9 mouse cellular contexts compared by ENCODE assay signal in the genomic region with DNA sequence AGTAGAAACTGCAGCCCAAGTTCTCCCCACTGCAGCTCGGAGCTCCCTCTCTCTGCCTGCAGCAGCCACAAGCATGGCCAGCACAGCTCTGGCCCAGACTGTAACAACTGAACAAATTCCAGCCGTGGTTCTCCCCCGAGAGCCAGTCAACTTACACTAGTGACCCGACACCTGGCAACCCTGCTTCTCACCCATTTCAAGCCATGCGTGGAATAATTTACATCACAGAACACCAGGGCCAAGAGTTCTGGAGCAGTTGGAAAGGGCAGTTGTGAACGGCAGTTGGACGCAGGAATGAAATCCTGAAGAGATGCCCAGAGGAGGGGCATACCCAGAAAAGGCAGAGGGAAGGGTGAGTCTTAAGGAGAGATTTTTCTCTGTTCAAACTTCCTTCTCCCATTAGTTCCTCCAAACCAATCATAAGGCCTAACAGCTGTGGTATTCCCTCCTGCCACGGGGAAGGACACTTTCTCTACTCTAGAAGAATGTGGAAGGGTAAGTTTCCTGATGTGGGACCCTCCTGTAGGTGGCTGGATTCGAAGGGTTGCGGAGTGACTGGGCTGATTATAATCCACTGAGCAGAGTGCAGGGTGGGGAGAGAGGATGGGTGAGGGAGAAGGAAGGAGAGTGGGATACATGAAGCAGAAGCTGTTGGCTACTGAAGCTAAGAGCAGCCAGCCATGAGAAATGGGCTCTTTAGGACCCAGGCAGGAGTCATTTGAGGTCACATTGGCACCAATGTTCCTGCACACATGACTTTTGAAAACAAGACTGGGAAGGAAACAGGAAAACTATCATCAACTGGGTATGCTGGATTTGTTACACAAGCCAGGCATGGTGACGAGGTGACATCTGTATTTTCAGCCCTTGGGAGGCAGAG. TPM values are rescaled to one million over a fixed set of nuclear protein-coding genes. Genes with fewer than 3 reads are reported as not detected.
DNase-seq lines count a peak whose midpoint lies in the region; ATAC-seq lines count a peak whose summit lies in the region.
"Had no signal": no experiment of that assay in that cellular context is flagged by ENCODE, and none has a peak within 500 bp of the region (broad histone marks: within the 10 kb centered on the region; RNA-seq: fewer than 3 reads in every experiment).

No protein-coding gene starts in this region.

- no peak overlapping the region for H3K27ac ChIP-seq in embryonic facial prominence, embryonic 13.5 days
- no peak overlapping the region for H3K27ac ChIP-seq in embryonic facial prominence, embryonic 10.5 days (replicated peaks)
- H3K27ac ChIP-seq in forebrain, embryonic 12.5 days, result no peak overlapping the region
- H3K27ac ChIP-seq: intestine, embryonic 15.5 days had no signal

- intact Hi-C loops in heart, postnatal 14 days (cut with DNase I), result no loop called here
- intact Hi-C loops in left cerebral cortex, postnatal 36 days (cut with DNase I), result no loop called here

- WGBS in embryonic facial prominence, embryonic 13.5 days, result 67% methylated on average over 11 of the region's 11 CpGs
- WGBS in embryonic facial prominence, embryonic 10.5 days, result 80% methylated on average over 11 of the region's 11 CpGs
- 79% methylated on average over 11 of the region's 11 CpGs for WGBS in forebrain, embryonic 12.5 days

- H3K4me3 ChIP-seq in embryonic facial prominence, embryonic 13.5 days, result no peak overlapping the region
- H3K4me3 ChIP-seq in embryonic facial prominence, embryonic 10.5 days, result no peak overlapping the region
- H3K4me3 ChIP-seq in forebrain, embryonic 12.5 days (replicated peaks), result no peak overlapping the region
- H3K4me3 ChIP-seq: intestine, embryonic 15.5 days had no signal

- H3K9ac ChIP-seq in embryonic facial prominence, embryonic 13.5 days, result 0 out of 2 replicates have a peak overlapping the region, but pooled peaks have one; percentile 6
- H3K9ac ChIP-seq in forebrain, embryonic 12.5 days, result no peak overlapping the region
- H3K9ac ChIP-seq: intestine, embryonic 15.5 days had no signal

- peaks cover 17% of the 10 kb centered on the region for H3K36me3 ChIP-seq in embryonic facial prominence, embryonic 13.5 days
- peaks cover 18% of the 10 kb centered on the region for H3K36me3 ChIP-seq in embryonic facial prominence, embryonic 10.5 days (replicated peaks)
- H3K36me3 ChIP-seq in forebrain, embryonic 12.5 days (replicated peaks), result peaks cover 19% of the 10 kb centered on the region
- H3K36me3 ChIP-seq: intestine, embryonic 15.5 days had no signal

- DNase-seq in embryonic facial prominence, embryonic 10.5 days (ENCODE audit: low spot score), result no peak
- DNase-seq in adipocyte (ENCODE audit: low spot score), result peak; percentile 89
- peak; percentile 61 to 74 for DNase-seq in heart, postnatal 14 days
- DNase-seq in lung, adult 18-20 months, result peak; percentile 57 to 64
- DNase-seq in layer of hippocampus, adult 9-11 months, result no peak
- no peak for DNase-seq in left cerebral cortex, postnatal 36 days (ENCODE audit: low spot score in 2 of 2)

- H3K4me1 ChIP-seq in embryonic facial prominence, embryonic 13.5 days, result peaks cover 7% of the 10 kb centered on the region
- peaks cover 6% of the 10 kb centered on the region; the same call in 1 of the 2 replicates for H3K4me1 ChIP-seq in embryonic facial prominence, embryonic 10.5 days
- H3K4me1 ChIP-seq in forebrain, embryonic 12.5 days, result 0 out of 2 replicates have a peak, but pooled peaks cover 3% of the 10 kb centered on the region
- H3K4me1 ChIP-seq: intestine, embryonic 15.5 days had no signal

- H3K4me2 ChIP-seq in embryonic facial prominence, embryonic 13.5 days, result no peak overlapping the region
- H3K4me2 ChIP-seq in forebrain, embryonic 12.5 days, result no peak overlapping the region
- H3K4me2 ChIP-seq: intestine, embryonic 15.5 days had no signal

- no peaks in the 10 kb centered on the region for H3K9me3 ChIP-seq in embryonic facial prominence, embryonic 13.5 days
- no peaks in the 10 kb centered on the region for H3K9me3 ChIP-seq in embryonic facial prominence, embryonic 10.5 days
- no peaks in the 10 kb centered on the region for H3K9me3 ChIP-seq in forebrain, embryonic 12.5 days
- H3K9me3 ChIP-seq: intestine, embryonic 15.5 days had no signal

- no peak for ATAC-seq in embryonic facial prominence, embryonic 13.5 days (ENCODE audit: insufficient number of reproducible peaks, insufficient read depth, low FRiP score, low TSS enrichment, low read depth)
- no peak for ATAC-seq in forebrain, embryonic 12.5 days (ENCODE audit: low FRiP score)
- ATAC-seq: intestine, embryonic 15.5 days had no signal

- no peaks in the 10 kb centered on the region for H3K27me3 ChIP-seq in embryonic facial prominence, embryonic 13.5 days
- H3K27me3 ChIP-seq in embryonic facial prominence, embryonic 10.5 days (replicated peaks; ENCODE audit: low read depth, poor library complexity, severe bottlenecking), result no peaks in the 10 kb centered on the region
- no peaks in the 10 kb centered on the region for H3K27me3 ChIP-seq in forebrain, embryonic 12.5 days
- H3K27me3 ChIP-seq: intestine, embryonic 15.5 days had no signal

RNA-seq across cellular contexts. Expression of a gene that starts 25.9 kb away (rescaled TPM):
- 4.4 and 5.0 TPM in 2 replicates for polyA plus RNA-seq in embryonic facial prominence, embryonic 13.5 days (2015; fragmentation: Nextera tagmentation; extraction: Ambion mirVana)
- 3.0 and 4.4 TPM in 2 replicates for polyA plus RNA-seq in embryonic facial prominence, embryonic 10.5 days (2016; fragmentation: Nextera tagmentation; extraction: Ambion mirVana)
- total RNA-seq in heart, postnatal 14 days (2021), result 10 to 100 TPM; 13.1 to 15.4 TPM
- polyA plus RNA-seq in forebrain, embryonic 12.5 days (2016; fragmentation: Nextera tagmentation; extraction: Ambion mirVana), result 7.1 and 7.5 TPM in 2 replicates
- total RNA-seq in left cerebral cortex, postnatal 36 days (2021), result 10 to 100 TPM; 52.7 to 58.5 TPM

RNA-seq across cellular contexts. Expression of a gene that starts 49.9 kb away (rescaled TPM):
- polyA plus RNA-seq in embryonic facial prominence, embryonic 13.5 days (2015; fragmentation: Nextera tagmentation; extraction: Ambion mirVana), result 172 and 178 TPM in 2 replicates
- 222 and 236 TPM in 2 replicates for polyA plus RNA-seq in embryonic facial prominence, embryonic 10.5 days (2016; fragmentation: Nextera tagmentation; extraction: Ambion mirVana)
- total RNA-seq in heart, postnatal 14 days (2021), result 10 to 100 TPM; 51.2 to 59.5 TPM
- polyA plus RNA-seq in forebrain, embryonic 12.5 days (2016; fragmentation: Nextera tagmentation; extraction: Ambion mirVana), result 154 and 178 TPM in 2 replicates
- total RNA-seq in left cerebral cortex, postnatal 36 days (2021), result 10 to 100 TPM; 40.6 to 46.6 TPM

RNA-seq across cellular contexts. Expression of a gene that starts 58.1 kb away (rescaled TPM):
- 58.5 and 63.3 TPM in 2 replicates for polyA plus RNA-seq in embryonic facial prominence, embryonic 13.5 days (2015; fragmentation: Nextera tagmentation; extraction: Ambion mirVana)
- polyA plus RNA-seq in embryonic facial prominence, embryonic 10.5 days (2016; fragmentation: Nextera tagmentation; extraction: Ambion mirVana), result 52.9 and 57.9 TPM in 2 replicates
- 10 to 100 TPM; 17.6 to 20.0 TPM for total RNA-seq in heart, postnatal 14 days (2021)
- polyA plus RNA-seq in forebrain, embryonic 12.5 days (2016; fragmentation: Nextera tagmentation; extraction: Ambion mirVana), result 63.2 and 67.3 TPM in 2 replicates
- total RNA-seq in left cerebral cortex, postnatal 36 days (2021), result 10 to 100 TPM; 33.4 to 37.6 TPM

RNA-seq across cellular contexts. Expression of a gene that starts 59.9 kb away (rescaled TPM):
- 69.8 and 78.6 TPM in 2 replicates for polyA plus RNA-seq in embryonic facial prominence, embryonic 13.5 days (2015; fragmentation: Nextera tagmentation; extraction: Ambion mirVana)
- polyA plus RNA-seq in embryonic facial prominence, embryonic 10.5 days (2016; fragmentation: Nextera tagmentation; extraction: Ambion mirVana), result 44.8 TPM in 2 replicates
- total RNA-seq in heart, postnatal 14 days (2021), result 10 to 100 TPM; 21.0 to 23.3 TPM
- polyA plus RNA-seq in forebrain, embryonic 12.5 days (2016; fragmentation: Nextera tagmentation; extraction: Ambion mirVana), result 57.2 and 61.2 TPM in 2 replicates
- 1 to 10 TPM; 6.9 to 7.8 TPM for total RNA-seq in left cerebral cortex, postnatal 36 days (2021)

Comparison
In these comparisons a context has a peak if more than half of its experiments do, and no peak if none do; other contexts are left out.
1. DNase-seq: peak in adipocyte (single experiment), heart, postnatal 14 days (2 of 2) and lung, adult 18-20 months (2 of 2); none in embryonic facial prominence, embryonic 10.5 days (single experiment), layer of hippocampus, adult 9-11 months (single experiment) and left cerebral cortex, postnatal 36 days (0 of 2).